9 mouse cellular contexts compared by ENCODE assay signal in the genomic region with DNA sequence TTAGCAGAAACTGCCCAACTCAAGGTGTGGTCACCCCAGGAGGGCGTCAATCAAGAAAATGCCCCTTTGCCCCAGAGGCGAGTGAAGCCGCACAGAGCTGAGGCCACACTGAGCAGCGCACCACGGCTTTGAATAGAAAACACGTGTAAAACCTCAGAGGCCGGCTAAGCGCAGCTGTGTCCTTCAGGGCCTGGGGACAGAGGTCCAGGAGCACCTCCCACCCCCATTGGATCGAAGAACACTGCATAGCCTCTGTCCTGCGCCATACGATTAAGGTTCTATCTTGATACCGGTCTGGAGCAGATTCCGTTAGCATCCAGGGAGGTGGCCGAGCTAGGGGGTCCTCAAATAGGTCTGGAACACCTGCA. TPM values are rescaled to one million over a fixed set of nuclear protein-coding genes. Genes with fewer than 3 reads are reported as not detected.
DNase-seq lines count a peak whose midpoint lies in the region; ATAC-seq lines count a peak whose summit lies in the region.
"Had no signal": no experiment of that assay in that cellular context is flagged by ENCODE, and none has a peak within 500 bp of the region (broad histone marks: within the 10 kb centered on the region; RNA-seq: fewer than 3 reads in every experiment).

No protein-coding gene starts in this region.

- intact Hi-C loops in heart, postnatal 36 days (cut with DNase I), result loop anchor here (2.0 kb wide), 2 partner anchors 49 to 75 kb away; no protein-coding TSS in a partner anchor

- no peak overlapping the region for H3K9ac ChIP-seq in midbrain, embryonic 14.5 days (replicated peaks; ENCODE audit: low read length)

- peak; percentile 5 to 17 for DNase-seq in heart, adult 9 months (ENCODE audit: low spot score in 2 of 2)
- no peak for DNase-seq in heart, postnatal 36 days
- peak; percentile 42 for DNase-seq in adrenal gland, adult 8-10 months
- peak; percentile 27 for DNase-seq in forelimb bud, embryonic 11.5 days (ENCODE audit: low read depth, low spot score)
- DNase-seq in kidney, postnatal 36 days, result peak; percentile 13 to 38
- DNase-seq in midbrain, embryonic 14.5 days, result peak; percentile 29
- DNase-seq in ovary, postnatal 14 days (ENCODE audit: low spot score), result no peak
- DNase-seq in B cell, adult 2 months, result no peak

- H3K9me3 ChIP-seq in midbrain, embryonic 14.5 days (ENCODE audit: control insufficient read depth, low read length), result no peaks in the 10 kb centered on the region

- no peaks in the 10 kb centered on the region for H3K36me3 ChIP-seq in midbrain, embryonic 14.5 days (ENCODE audit: control insufficient read depth, insufficient read depth, low read length)

- H3K27me3 ChIP-seq in midbrain, embryonic 14.5 days (ENCODE audit: control insufficient read depth, insufficient read depth, low read length), result peaks cover 78% of the 10 kb centered on the region

- ATAC-seq in midbrain, embryonic 14.5 days (ENCODE audit: low FRiP score, low TSS enrichment), result no peak; the same call in 1 of the 2 replicates

- H3K4me2 ChIP-seq in midbrain, embryonic 14.5 days (ENCODE audit: low read length), result peak overlapping the region; percentile 54

- H3K4me1 ChIP-seq in midbrain, embryonic 14.5 days (ENCODE audit: control insufficient read depth, insufficient read depth, low read length), result 0 out of 2 replicates have a peak, but pooled peaks cover 10% of the 10 kb centered on the region

- 1% methylated on average over 14 of the region's 14 CpGs for WGBS in midbrain, embryonic 14.5 days

- H3K4me3 ChIP-seq in midbrain, embryonic 14.5 days (replicated peaks; ENCODE audit: low read depth, low read length), result peak overlapping the region; percentile 35

- H3K27ac ChIP-seq in midbrain, embryonic 14.5 days (replicated peaks; ENCODE audit: low read depth, low read length), result no peak overlapping the region

RNA-seq across cellular contexts. Expression of gene Hhex, which starts 0.7 kb away (rescaled TPM):
- total RNA-seq in heart, postnatal 36 days (2021), result 1 to 10 TPM; 3.3 to 4.4 TPM
- total RNA-seq in adrenal gland, adult 8-10 months (2022), result 100 to 1,000 TPM in 2 of 4 experiments, 10 to 100 TPM in 2; 23.6 to 283 (median 97.2) TPM
- 1.4 and 4.2 TPM in 2 replicates for polyA plus RNA-seq in midbrain, embryonic 14.5 days (2014; fragmentation: Nextera tagmentation; extraction: Ambion mirVana)
- total RNA-seq: MEL had no signal

RNA-seq across cellular contexts. Expression of gene Kif11, which starts 57.7 kb away (rescaled TPM):
- total RNA-seq in heart, postnatal 36 days (2021), result 1 to 10 TPM in 1 of 2 experiments, under 1 TPM in 1; 0.89 to 1.0 TPM
- 1 to 10 TPM in 3 of 4 experiments, under 1 TPM in 1; 0.99 to 1.3 (median 1.1) TPM for total RNA-seq in adrenal gland, adult 8-10 months (2022)
- polyA plus RNA-seq in midbrain, embryonic 14.5 days (2014; fragmentation: Nextera tagmentation; extraction: Ambion mirVana), result 7.4 and 16.4 TPM in 2 replicates

Comparison
In these comparisons a context has a peak if more than half of its experiments do, and no peak if none do; other contexts are left out.
1. DNase-seq: peak in heart, adult 9 months (2 of 2), adrenal gland, adult 8-10 months (single experiment), forelimb bud, embryonic 11.5 days (single experiment), kidney, postnatal 36 days (2 of 2) and midbrain, embryonic 14.5 days (single experiment); none in heart, postnatal 36 days (0 of 2), ovary, postnatal 14 days (single experiment) and B cell, adult 2 months (0 of 2).
2. RNA of gene Hhex, which starts 0.7 kb away (total RNA-seq): 23.6 to 283 TPM in adrenal gland, adult 8-10 months; 3.3 to 4.4 TPM in heart, postnatal 36 days; every median in the first group is over 4 times any median in the second.